Mouse (Mus musculus) lung, embryonic 15.5 days (tissue): ENCODE measurements at regions not wholly inside any gene's neighbourhood (a gene's known extent, or its start where the extent isn't known, plus 50 kb on each side); places are given as distances from the start of the nearest gene placed in this dataset.

Experiments
- ATAC-seq: fragments of 200-750 bp; cut with Nextera tagmentation; 2 replicates; pipeline ENCODE4 v1.8.0; 2017; ENCODE audit warnings: moderate number of reproducible peaks, borderline replicate concordance; ENCODE audit not compliant: low FRiP score, low TSS enrichment; ENCODE audit errors: extremely low read depth
- H3K27ac ChIP-seq: fragments of 300-500 bp; sonication (generic); 2 replicates; pipeline ENCODE4 v1.5.1; 2015; ENCODE audit warnings: moderate library complexity, mild to moderate bottlenecking, inconsistent platforms
- H3K27me3 ChIP-seq: fragments of 300-500 bp; sonication (generic); 2 replicates; pipeline ENCODE4 v1.6.1; 2015; ENCODE audit warnings: inconsistent platforms
- H3K36me3 ChIP-seq: fragments of 300-500 bp; sonication (generic); 2 replicates; pipeline ENCODE4 v1.6.1; 2015; ENCODE audit warnings: inconsistent platforms
- H3K4me1 ChIP-seq: fragments of 300-500 bp; sonication (generic); 2 replicates; pipeline ENCODE4 v1.6.1; 2015; ENCODE audit warnings: inconsistent platforms
- H3K4me2 ChIP-seq: fragments of 300-500 bp; sonication (generic); 2 replicates; pipeline ENCODE4 v1.6.1; 2015; ENCODE audit warnings: inconsistent platforms, mild to moderate bottlenecking, moderate library complexity
- H3K4me3 ChIP-seq: fragments of 300-500 bp; sonication (generic); 2 replicates; pipeline ENCODE4 v1.5.1; 2015; ENCODE audit warnings: mild to moderate bottlenecking, inconsistent platforms
- H3K9ac ChIP-seq: fragments of 300-500 bp; sonication (generic); 2 replicates; pipeline ENCODE4 v1.6.1; 2015; ENCODE audit warnings: inconsistent platforms
- H3K9me3 ChIP-seq: fragments of 300-500 bp; sonication (generic); 2 replicates; pipeline ENCODE4 v1.6.1; 2016; ENCODE audit warnings: inconsistent platforms
- WGBS: fragments of 180-500 bp; shearing (Covaris S2); methylation state at CpG from one replicate; pipeline ENCODE4 v1.1.7; 2015; 5-methylcytosine and 5-hydroxymethylcytosine counted together

DNA sequence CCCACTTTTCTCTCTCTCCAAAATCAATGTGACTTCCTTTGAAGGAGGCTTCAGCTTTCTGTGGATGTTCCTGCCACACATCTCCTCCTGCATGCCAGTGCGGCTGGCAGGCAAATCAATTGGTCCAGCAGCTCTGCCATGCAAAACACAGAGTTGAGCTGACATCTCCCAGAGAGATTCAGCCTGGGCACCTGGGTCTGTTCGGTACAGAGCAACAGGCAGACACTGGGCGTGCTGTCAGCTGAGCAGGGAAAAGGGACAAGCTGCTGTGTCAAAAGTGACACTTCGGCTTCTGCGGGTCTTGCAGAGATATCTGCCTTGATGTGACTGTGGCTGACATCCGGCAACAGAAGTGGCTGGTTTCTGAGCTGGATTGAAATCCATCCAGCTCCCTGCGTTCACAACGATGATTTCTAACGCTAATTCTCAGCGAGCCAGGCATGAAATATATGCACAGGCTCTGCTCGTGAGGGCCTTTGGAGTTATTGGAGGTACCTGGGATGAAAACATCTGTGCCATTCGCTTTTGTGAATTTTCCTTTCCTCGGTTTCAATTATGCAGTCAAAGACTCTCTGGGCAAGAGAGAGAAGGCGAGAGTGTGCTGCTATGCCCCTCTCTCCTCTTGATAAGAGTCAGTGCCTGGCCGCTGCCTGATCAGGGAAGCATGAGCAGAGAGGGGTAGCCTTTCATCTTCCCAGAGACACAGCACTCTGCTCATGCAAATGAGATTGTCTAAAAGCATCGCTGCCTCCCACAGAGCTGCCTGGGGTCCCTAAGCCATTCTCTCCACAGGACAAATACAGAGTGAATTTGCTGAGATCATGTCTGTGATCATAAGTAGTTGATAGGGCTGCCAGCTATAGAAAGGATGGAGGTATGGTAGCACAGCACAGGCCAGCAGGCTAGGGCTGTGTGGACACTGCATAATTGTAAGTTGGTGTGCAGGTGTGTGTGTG is 295.4 kb upstream of the Myt1l start:
- Histone ChIP-seq H3K27me3 (no peaks in the 10 kb centered on the region), H3K36me3 (no peaks in the 10 kb centered on the region), H3K4me1 (no peaks in the 10 kb centered on the region), H3K4me2 (no peak overlapping the region), H3K9ac (no peak overlapping the region), H3K27ac (no peak overlapping the region), H3K9me3 (no peaks in the 10 kb centered on the region), H3K4me3 (no peak overlapping the region)
- no peak for ATAC-seq
- 23% methylated on average over 16 of the region's 16 CpGs for WGBS

GRCm38 (mm10) chr12:29236496-29236895 is 291.7 kb upstream of the Myt1l start:
- no peak for ATAC-seq
- H3K27me3 ChIP-seq: no peaks in the 10 kb centered on the region
- no peak overlapping the region for H3K4me2 ChIP-seq
- no peaks in the 10 kb centered on the region for H3K9me3 ChIP-seq
- no peaks in the 10 kb centered on the region for H3K36me3 ChIP-seq
- WGBS: 61% methylated on average over 2 of the region's 2 CpGs
- H3K4me1 ChIP-seq: peaks cover 19% of the 10 kb centered on the region
- no peak overlapping the region for H3K9ac ChIP-seq
- H3K27ac ChIP-seq: no peak overlapping the region
- no peak overlapping the region for H3K4me3 ChIP-seq

DNA sequence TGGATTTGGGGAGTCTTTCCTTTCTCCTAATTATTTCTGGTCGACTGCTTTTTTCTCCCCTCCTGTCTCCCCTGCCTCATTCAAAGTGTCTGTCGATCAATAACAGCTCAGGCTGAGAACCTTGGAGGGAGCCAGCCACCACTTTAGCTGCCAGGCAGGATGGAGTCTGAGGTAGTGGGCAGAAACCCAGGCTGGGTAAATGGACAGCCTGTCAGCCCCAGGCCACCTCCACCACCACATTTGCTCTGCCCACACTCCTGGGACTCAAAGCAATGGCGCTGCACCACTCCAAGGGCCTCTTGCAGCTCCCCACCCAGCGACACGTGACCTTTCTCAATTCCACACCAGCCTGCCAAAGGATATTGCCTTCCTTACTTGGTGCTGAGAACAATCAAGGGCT is 290.7 kb upstream of the Myt1l start:
- Histone ChIP-seq H3K9me3 (no peaks in the 10 kb centered on the region), H3K4me1 (peaks cover 19% of the 10 kb centered on the region), H3K9ac (no peak overlapping the region), H3K36me3 (no peaks in the 10 kb centered on the region), H3K27me3 (no peaks in the 10 kb centered on the region), H3K4me3 (no peak overlapping the region), H3K4me2 (no peak overlapping the region), H3K27ac (no peak overlapping the region)
- no peak for ATAC-seq
- 36% methylated on average over 5 of the region's 5 CpGs for WGBS

- 41% methylated on average over 3 of the region's 3 CpGs for WGBS
Observed at GRCm38 (mm10) chr12:29239482-29239881, 288.7 kb upstream of the Myt1l start.

GRCm38 (mm10) chr12:29239975-29240374 is 288.2 kb upstream of the Myt1l start:
- no peak overlapping the region for H3K4me2 ChIP-seq
- no peaks in the 10 kb centered on the region for H3K27me3 ChIP-seq
- no peaks in the 10 kb centered on the region for H3K36me3 ChIP-seq
- peak; percentile 69; the same call in 1 of the 2 replicates for ATAC-seq
- 11% methylated on average over 5 of the region's 5 CpGs for WGBS
- H3K27ac ChIP-seq: no peak overlapping the region
- H3K4me1 ChIP-seq: peaks cover 19% of the 10 kb centered on the region
- H3K4me3 ChIP-seq: no peak overlapping the region
- H3K9me3 ChIP-seq: no peaks in the 10 kb centered on the region
- no peak overlapping the region for H3K9ac ChIP-seq

More at GRCm38 (mm10) chr12:29239482-29239881, 288.7 kb upstream of the Myt1l start:
- H3K9ac ChIP-seq: no peak overlapping the region
- no peaks in the 10 kb centered on the region for H3K9me3 ChIP-seq
- no peaks in the 10 kb centered on the region for H3K36me3 ChIP-seq
- no peak overlapping the region for H3K4me3 ChIP-seq
- H3K4me1 ChIP-seq: peaks cover 19% of the 10 kb centered on the region
- ATAC-seq: 0 out of 2 replicates have a peak, but pooled peaks have one; percentile 15
- no peaks in the 10 kb centered on the region for H3K27me3 ChIP-seq
- no peak overlapping the region for H3K27ac ChIP-seq
- H3K4me2 ChIP-seq: no peak overlapping the region

GRCm38 (mm10) chr12:29243087-29243486 is 285.1 kb upstream of the Myt1l start:
- Histone ChIP-seq H3K9ac (no peak overlapping the region), H3K27me3 (no peaks in the 10 kb centered on the region), H3K4me1 (peaks cover 24% of the 10 kb centered on the region), H3K9me3 (no peaks in the 10 kb centered on the region), H3K4me2 (no peak overlapping the region), H3K36me3 (no peaks in the 10 kb centered on the region), H3K4me3 (no peak overlapping the region), H3K27ac (no peak overlapping the region)
- whole genome bisulfite sequencing: 84% methylated on average over 5 of the region's 5 CpGs
- no peak for ATAC-seq

DNA sequence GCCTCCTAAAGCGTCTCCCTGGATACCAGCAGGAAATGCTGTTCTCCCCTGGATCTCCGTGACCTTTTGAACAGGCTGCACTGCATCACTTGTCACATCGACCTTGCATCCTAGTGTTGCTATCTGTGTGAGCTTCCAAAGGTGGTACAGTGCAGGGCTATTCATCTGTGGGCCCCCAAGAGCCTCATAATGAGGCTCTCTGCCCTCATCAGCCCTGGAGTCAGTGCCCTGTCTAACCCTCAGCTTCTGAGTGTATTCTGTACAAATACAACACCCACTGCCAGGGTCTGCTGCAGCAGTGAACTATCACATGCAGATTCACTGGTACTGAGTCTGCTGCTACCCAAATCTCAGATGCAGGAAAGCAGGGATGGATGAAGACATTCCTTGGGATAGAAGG is 282.1 kb upstream of the Myt1l start:
- no peaks in the 10 kb centered on the region for H3K36me3 ChIP-seq
- H3K27ac ChIP-seq: no peak overlapping the region
- no peak overlapping the region for H3K4me3 ChIP-seq
- ATAC-seq: no peak
- WGBS: 47% methylated on average over 3 of the region's 3 CpGs
- no peaks in the 10 kb centered on the region for H3K9me3 ChIP-seq
- H3K27me3 ChIP-seq: no peaks in the 10 kb centered on the region
- H3K9ac ChIP-seq: no peak overlapping the region
- H3K4me2 ChIP-seq: no peak overlapping the region
- H3K4me1 ChIP-seq: 0 out of 2 replicates have a peak, but pooled peaks cover 6% of the 10 kb centered on the region

DNA sequence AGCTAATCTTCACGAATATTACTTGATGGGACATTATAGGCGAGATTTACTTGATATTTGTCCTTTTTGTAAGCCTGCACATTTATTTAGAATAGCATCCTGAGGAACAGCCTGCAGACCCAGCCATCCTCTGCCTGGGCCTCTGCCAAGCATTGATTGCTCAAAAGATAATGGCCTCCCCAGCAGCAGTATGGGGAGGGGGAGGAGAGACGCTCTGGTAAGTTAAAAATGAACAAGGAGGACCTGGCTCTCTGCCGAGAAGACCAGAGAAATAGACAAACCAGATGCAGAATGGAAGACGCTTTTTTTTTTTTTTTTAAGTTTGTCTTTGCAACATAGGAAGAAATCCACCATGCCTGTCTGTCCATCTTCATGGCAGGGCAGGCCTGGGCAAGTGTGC is 280.8 kb upstream of the Myt1l start:
- H3K27ac ChIP-seq: no peak overlapping the region
- H3K36me3 ChIP-seq: no peaks in the 10 kb centered on the region
- no peak for ATAC-seq
- no peak overlapping the region for H3K4me2 ChIP-seq
- no peak overlapping the region for H3K4me3 ChIP-seq
- 0 out of 2 replicates have a peak, but pooled peaks cover 6% of the 10 kb centered on the region for H3K4me1 ChIP-seq
- no peaks in the 10 kb centered on the region for H3K9me3 ChIP-seq
- 34% methylated on average over 5 of the region's 5 CpGs for WGBS
- no peaks in the 10 kb centered on the region for H3K27me3 ChIP-seq
- H3K9ac ChIP-seq: no peak overlapping the region

GRCm38 (mm10) chr12:29248459-29248858 is 279.7 kb upstream of the Myt1l start:
- no peak overlapping the region for H3K4me2 ChIP-seq
- no peaks in the 10 kb centered on the region for H3K9me3 ChIP-seq
- ATAC-seq: no peak
- H3K4me1 ChIP-seq: 0 out of 2 replicates have a peak, but pooled peaks cover 6% of the 10 kb centered on the region
- H3K4me3 ChIP-seq: no peak overlapping the region
- no peak overlapping the region for H3K9ac ChIP-seq
- 89% methylated on average over 10 of the region's 10 CpGs for WGBS
- no peak overlapping the region for H3K27ac ChIP-seq
- no peaks in the 10 kb centered on the region for H3K27me3 ChIP-seq
- no peaks in the 10 kb centered on the region for H3K36me3 ChIP-seq

DNA sequence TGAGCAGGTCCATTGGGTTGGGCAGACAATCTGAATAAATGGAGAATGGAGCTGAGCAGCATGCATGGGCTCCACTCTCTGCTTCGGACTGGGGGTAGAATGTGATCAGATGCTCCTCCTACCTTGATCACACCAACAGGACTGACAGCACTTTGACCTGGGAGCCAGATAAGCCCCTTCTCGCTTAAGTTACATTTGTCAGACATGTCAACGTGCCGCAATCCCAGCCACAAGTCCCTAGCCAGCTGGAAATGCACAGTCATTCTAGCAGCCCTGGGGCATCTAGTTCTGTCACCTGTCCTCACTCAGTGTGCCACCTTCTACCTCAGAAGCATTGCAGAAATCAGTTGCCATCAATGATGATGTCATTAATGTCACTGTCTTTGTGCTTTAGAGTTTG is 272.1 kb upstream of the Myt1l start:
- Histone ChIP-seq H3K4me3 (no peak overlapping the region), H3K9me3 (no peaks in the 10 kb centered on the region), H3K4me1 (peaks cover 9% of the 10 kb centered on the region; the same call in 1 of the 2 replicates), H3K27me3 (no peaks in the 10 kb centered on the region), H3K9ac (no peak overlapping the region), H3K27ac (no peak overlapping the region), H3K4me2 (no peak overlapping the region), H3K36me3 (no peaks in the 10 kb centered on the region)
- no peak for ATAC-seq
- 70% methylated on average over 4 of the region's 4 CpGs for WGBS

DNA sequence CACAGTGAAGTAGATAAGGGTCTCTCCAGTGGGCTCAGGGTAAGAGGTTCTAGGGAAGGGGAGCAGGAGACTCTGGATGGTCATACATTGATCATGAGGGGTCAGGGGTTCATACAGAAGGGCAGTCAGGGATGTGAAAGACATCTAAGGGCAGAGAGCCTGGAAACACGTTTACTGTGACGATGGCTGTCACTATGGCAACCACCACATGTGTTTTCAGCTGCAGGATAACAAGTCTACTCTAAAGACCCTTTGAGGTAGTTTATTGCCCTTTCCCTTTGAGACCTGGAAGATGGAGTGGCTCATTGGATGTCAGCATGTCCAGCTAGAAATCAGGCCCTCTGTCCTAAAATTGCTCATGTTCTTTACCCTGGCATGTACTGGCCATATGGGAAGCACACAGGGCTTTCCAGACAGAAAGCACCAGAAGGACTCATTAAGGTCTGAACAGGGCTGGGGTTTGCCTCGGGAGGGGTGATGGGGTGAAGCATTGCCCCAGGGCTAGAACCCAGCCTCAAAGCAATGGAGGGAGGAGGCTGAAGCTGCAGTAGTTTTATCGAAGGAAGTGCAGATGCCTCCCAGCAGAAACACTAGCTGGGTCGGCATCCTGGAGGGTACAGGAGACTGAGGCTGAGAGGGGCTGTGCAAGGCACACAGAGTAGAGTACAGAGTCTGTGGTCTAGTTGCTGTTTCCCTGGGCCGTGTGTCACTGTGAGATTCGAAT is 271.0 kb upstream of the Myt1l start:
- no peak overlapping the region for H3K4me2 ChIP-seq
- WGBS: 39% methylated on average over 7 of the region's 7 CpGs
- no peak overlapping the region for H3K27ac ChIP-seq
- no peak for ATAC-seq
- no peaks in the 10 kb centered on the region for H3K36me3 ChIP-seq
- H3K9ac ChIP-seq: no peak overlapping the region
- H3K9me3 ChIP-seq: no peaks in the 10 kb centered on the region
- peaks cover 9% of the 10 kb centered on the region; the same call in 1 of the 2 replicates for H3K4me1 ChIP-seq
- H3K27me3 ChIP-seq: no peaks in the 10 kb centered on the region
- no peak overlapping the region for H3K4me3 ChIP-seq
